Mouse (Mus musculus) gastrocnemius, adult 2 months (tissue): ENCODE measurements around the gene Lpcat4. TPM values are rescaled to one million over a fixed set of nuclear protein-coding genes. Genes with fewer than 3 reads are reported as not detected.
A peak's percentile ranks its signal among the peaks of the same experiment; 100 is the strongest.

Experiments
- DNase-seq: peaks from one replicate; pipeline ENCODE4 v3.0.0; 2022
- H3K27ac ChIP-seq: fragments of 200-600 bp; 2 replicates; pipeline ENCODE4 v1.8.1; 2022; ENCODE audit warnings: mild to moderate bottlenecking
- H3K4me3 ChIP-seq: fragments of 200-600 bp; 2 replicates; pipeline ENCODE4 v1.8.1; 2022; ENCODE audit warnings: mild to moderate bottlenecking, moderate library complexity
- CTCF ChIP-seq: fragments of 200-600 bp; IDR thresholded peaks from 2 replicates; pipeline ENCODE4 v1.8.1; 2022; ENCODE audit warnings: antibody characterized with exemption, mild to moderate bottlenecking, moderate library complexity
- intact Hi-C: fragments of 180-260 bp; cut with DNase I; formaldehyde crosslinking; loops from one replicate; pipeline ENCODE4 v1.15.1; 2025
- total RNA-seq, 2 experiments: library from RNA; stranded (reverse); gene quantifications; 2 replicates each; pipeline ENCODE4 v1.2.3; 2021

Gene Lpcat4
- total RNA-seq, 2 experiments from 2014 or later: 0.99 to 1.5 TPM

DNA sequence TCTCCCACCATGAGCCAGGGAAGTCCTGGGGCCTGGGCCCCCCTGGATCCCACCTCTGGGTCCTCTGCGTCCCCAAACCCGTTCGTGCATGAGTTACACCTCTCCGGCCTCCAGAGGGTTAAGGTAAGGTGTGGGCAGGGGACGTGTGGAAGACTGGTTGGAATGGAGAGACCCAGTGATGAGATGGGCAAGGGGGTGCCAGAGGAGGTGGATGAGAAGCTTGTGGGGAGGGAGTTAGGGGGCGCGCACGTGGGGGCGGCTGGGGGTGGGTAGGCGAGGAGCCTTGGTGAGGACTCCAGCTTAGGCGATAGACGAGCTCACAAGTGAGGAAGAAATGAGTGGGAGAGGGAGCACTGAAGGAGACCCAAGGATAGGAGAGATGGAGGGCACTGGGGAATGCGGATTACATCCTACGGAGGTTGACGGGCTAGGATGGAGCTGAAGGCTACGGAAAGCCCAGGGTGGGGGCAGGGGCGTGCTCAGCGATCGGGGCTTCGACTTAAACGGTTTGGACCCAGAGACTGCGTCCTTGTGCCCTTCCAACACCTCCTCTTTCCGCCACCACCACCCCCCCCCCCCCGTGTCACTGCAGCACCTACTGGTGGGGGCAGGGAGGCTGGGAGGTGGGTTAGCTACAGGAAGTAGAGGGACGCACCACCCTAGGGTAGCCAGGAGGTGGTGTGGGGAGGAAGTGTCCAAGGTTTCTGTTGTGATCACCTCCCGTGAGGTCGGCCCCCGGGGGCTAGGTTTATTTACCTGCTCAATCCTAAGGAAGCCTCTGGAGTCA lies 860 bp downstream of the Lpcat4 start:
- Histone ChIP-seq H3K27ac (peak overlapping the region; percentile 85), H3K4me3 (peak overlapping the region; percentile 99)
- no peak for DNase-seq
- TF ChIP-seq CTCF: no peak
- intact Hi-C loops: loop anchor here (1.0 kb wide), 1 partner anchor 21 kb away; the partner anchor contains the start of gene Nop10

DNA sequence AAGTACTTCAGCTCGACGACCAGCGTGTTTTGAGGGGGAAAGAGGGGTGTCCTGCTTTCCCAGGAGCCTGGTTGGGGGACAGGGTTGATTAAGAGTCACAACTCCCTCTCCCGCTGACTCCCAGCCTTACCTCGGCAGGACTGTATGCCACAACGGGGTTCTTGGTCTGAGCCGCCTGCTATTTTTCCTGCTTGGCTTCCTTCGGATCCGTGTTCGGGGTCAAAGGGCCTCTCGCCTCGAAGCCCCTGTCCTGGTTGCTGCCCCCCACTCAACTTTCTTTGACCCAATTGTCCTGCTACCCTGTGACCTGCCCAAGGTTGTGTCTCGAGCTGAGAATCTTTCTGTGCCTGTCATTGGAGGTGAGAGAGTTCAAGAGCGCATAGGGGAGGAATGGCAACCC lies 2.5 kb downstream of the Lpcat4 start:
- H3K4me3 ChIP-seq: no peak overlapping the region
- no peak for TF ChIP-seq CTCF
- H3K27ac ChIP-seq: no peak overlapping the region
- no peak for DNase-seq
- intact Hi-C loops: no loop called here

DNA sequence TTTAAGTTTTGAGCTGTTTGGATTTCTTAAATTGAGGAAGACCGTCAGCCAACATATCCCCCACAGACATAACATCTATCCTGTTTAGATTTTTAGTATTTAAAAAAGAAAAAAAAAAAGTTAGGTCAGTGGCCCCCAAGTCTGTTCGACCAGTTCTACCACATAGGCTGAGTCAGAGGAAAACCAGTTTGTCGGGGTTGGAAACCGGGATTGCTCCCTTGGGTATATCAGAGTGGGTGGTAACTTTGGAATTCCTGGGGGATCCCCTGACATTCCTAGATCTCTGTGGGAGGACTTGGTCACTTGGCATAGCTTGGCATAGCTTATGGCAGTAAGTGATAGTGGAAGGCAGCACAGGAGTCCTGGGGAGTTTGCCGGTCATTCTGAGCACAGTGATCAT lies 6.0 kb downstream of the Lpcat4 start:
- no peak for TF ChIP-seq CTCF
- no peak for DNase-seq
- intact Hi-C loops: no loop called here
- H3K27ac ChIP-seq: no peak overlapping the region
- no peak overlapping the region for H3K4me3 ChIP-seq

DNA sequence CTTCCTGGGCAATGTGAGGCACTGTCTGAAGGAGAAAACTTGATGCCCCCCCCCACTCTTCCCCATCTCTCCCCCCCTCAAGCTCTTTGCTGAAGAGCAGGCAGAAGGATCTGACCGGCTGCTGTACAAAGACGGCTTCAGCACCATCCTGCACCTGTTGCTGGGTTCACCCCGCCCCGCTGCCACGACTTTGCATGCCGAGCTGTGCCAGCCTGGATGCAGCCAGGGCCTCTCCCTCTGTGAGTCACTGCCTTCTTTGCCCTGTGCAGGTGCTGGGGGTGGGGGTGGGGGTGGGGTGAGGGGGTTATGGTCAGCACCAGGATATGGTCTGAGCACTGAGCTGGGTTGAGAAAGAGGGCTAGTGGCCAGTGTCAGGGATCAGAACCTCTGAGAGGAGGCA lies 6.9 kb downstream of the Lpcat4 start:
- no peak for TF ChIP-seq CTCF
- intact Hi-C loops: no loop called here
- no peak overlapping the region for H3K4me3 ChIP-seq
- DNase-seq: no peak
- H3K27ac ChIP-seq: no peak overlapping the region

DNA sequence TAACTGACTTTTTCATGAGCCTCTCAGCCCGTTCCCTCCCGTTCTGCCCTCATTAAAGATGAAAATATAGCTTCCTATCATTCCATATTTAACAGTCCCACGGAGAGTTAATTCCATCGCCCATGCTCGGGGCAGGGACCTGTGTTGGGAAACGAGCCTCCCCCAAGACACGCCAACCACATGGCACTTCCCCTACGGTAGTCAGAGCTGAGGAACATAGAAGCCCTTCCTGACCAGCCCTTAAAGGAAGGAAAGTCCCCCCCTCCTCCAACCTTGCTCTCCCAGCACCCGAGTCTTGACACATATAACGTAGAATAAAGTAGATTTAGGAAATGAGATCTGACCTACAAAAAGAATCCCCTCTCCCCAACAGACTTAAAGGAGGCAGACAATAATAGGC lies 8.1 kb downstream of the Lpcat4 start:
- no peak for DNase-seq
- intact Hi-C loops: no loop called here

DNA sequence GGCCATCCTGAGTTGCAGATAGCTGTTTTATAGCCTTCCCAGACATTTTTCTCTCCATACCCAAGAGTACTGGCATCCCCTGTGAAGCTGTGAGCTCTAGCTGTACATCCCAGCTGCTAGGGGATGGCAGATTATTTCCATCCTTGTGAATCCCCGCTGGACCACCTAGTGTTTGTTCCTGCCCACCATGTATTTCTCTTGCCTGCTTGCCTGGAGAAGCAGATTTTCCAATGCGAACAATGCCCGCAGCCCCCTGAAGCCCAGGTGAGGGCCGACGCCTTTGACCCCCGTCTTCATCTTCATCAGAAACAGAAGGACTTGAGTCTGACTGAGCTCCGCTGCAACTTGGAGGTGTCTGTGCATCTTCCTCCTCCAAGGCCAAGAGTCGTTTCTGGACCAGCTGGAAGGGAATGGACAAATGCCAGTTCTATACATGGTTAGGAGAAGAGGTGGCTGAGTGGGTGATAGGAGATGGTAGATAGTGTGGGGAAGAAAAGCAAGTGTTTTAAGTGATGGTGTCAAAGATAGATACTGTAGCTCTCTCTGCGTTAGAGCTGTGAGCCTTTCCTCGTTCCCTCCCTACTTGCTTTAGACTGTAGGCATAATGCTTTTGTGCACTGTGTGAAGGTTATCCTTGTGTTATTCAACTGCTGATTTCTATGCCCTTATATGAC lies 10.6 kb downstream of the Lpcat4 start:
- intact Hi-C loops: no loop called here
- no peak for TF ChIP-seq CTCF
- no peak for DNase-seq
- H3K27ac ChIP-seq: no peak overlapping the region
- no peak overlapping the region for H3K4me3 ChIP-seq

More for the DNA sequence above, 8.1 kb downstream of the Lpcat4 start:
- Histone ChIP-seq H3K4me3 (no peak overlapping the region), H3K27ac (no peak overlapping the region)
- TF ChIP-seq CTCF: no peak

DNA sequence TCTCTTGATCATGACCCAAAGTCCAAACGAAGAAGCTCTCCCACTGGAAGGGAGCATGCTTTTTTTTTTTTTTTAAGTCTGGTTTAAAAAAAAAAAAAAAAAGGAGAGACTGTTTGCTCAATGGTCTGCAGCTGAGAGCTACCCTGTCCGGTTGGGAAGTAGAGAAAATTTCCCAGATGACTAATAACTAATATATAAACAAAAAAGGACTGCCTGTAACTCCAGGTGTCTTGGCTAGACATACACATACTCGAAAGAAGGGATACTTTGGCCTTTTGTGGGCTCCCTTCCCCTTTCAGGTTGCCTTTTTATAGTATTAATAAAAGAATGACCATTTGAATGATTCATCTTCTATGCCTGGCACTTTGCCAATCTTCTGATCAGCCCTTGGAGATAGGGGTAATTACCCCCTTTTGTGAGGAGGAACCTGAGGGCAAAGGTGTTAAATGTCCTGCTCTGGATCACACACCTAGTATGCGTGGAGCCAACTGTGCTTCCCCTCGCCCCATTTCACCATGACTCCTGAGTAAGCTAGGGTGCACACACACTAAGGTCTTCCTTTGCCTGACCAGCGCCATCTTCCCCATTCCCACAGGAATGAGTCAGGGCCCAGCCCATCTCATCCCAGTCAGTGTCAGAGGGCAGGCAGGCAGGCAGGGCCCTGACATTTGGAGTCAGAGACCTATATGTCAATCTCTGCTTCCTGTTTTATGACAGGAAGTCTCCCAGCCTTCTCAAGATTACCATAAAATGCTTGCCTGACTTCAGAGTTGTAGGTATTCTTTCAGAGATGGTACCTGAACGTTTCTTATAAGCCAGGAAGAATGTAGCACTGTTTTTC lies 15.6 kb downstream of the Lpcat4 start:
- intact Hi-C loops: no loop called here
- no peak for TF ChIP-seq CTCF
- Histone ChIP-seq H3K4me3 (no peak overlapping the region), H3K27ac (no peak overlapping the region)
- DNase-seq: no peak

DNA sequence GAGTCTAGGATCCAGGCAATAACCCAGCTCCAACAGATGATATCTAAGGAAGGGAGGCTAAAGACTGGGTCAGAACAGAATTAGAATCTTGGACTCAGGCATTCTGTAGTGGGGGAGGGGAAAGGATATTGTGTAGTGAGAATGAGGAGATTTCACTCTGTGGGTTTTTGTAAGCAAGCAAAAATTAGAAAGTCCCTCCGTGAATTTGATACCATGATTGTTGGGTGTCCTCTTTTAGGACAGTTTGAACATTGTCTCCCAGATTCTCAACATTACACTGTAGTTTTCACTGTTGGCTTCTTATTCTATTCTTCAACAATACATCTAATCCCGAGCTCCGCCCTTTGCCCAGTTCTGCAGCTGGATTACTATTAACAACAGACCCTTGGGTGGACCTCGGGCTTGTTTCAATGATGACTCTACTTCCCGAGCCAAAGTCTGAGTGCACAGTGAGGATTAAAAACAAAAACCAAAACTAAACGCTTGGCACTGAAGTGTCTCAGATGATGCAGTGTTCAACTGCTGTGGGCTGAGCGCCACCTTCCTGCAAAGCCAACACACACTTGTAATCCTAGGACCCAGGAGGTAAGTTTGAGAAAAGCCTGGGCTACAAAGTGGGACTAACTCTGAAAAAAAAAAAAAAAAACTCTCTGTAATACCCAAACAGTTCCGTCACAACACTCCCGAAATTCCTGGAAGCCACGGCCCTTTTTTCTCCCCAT lies 20.1 kb downstream of the Lpcat4 start, which contains the start of gene Nutm1:
Nutm1 (minus strand) TSS at position 51 of the 722 bp plus-strand sequence.
- peak; percentile 21; the same call in 1 of the 2 replicates for TF ChIP-seq CTCF
- H3K4me3 ChIP-seq: no peak within 1 kb of the TSS
- H3K27ac ChIP-seq: no peak within 1 kb of the TSS
- intact Hi-C loops: no loop called here
- peak; percentile 63 for DNase-seq

DNA sequence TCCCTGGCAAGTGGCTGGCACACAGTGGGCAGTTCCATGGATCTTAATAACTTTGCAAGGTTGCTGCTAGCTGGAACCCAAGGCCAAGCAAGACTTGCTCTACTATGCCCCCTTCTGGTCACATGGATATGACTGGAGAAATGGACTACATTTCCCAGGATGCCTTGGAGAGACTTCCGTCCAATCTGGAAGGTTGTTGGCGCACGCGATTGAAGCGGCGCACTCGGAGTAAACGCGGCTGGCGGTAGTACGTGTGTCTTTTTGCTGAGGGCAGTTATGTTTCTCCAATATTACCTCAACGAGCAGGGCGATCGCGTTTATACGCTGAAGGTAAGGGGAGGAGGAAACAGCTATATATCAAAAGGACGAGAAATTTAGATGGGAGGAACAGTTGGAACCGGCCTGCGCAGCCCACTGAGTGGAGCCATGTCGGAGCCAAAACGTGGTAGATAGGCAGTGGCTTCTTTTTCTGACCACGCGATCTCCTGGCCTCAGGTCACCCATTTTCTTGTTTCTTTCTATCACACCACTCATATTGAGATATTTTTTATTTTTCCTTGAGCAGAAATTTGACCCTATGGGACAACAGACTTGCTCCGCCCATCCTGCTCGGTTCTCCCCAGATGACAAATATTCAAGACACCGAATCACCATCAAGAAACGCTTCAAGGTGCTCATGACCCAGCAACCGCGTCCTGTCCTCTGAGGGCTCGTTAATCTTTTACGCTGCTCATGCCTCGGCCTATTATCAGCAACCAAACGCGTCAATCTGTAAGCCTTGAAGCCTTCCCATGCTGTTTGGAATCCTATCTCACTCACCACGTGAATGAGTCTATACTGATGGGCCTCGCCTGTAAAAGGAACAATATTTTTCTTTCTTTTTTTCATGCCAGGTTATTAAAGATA lies 22.7 kb downstream of the Lpcat4 start, which contains the start of gene Nop10:
Nop10 (plus strand) TSS at position 179 of the 906 bp plus-strand sequence.
- peak; percentile 86 for DNase-seq
- TF ChIP-seq CTCF: peak; percentile 87
- Histone ChIP-seq H3K4me3 (peak within 1 kb of the TSS; percentile 71), H3K27ac (peak within 1 kb of the TSS; percentile 93)
- intact Hi-C loops: loop anchor here (1.0 to 10.0 kb wide), 4 partner anchors 23 to 220 kb away; partner anchors contain the start of genes Chrm5 and Lpcat4

DNA sequence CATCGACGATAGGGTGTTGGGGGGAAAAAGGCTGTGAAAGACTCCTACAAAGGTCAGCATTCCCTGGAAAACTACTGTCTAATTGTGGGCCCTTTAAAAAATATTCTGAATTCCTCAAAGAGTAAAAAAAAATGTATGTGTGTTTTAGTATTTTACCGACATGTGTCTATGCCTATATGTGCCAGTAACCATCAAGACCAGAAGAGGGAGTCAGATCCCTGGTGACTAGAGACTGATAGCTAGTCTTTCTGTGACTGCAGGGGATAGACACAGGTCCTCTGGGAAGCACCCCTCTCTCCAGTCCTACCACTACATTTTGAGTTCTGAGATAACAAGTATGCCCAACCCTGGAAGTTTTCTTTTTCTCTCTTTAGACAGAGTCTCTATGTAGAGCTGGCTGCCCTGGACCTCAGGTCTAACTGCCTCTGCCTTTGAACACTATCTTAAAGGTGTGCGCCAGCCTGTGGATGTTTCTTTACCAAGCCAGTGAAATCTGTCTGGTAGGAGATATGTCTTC lies 23.6 kb downstream of the Lpcat4 start:
- intact Hi-C loops: loop anchor here (5.0 to 10.0 kb wide), 2 partner anchors 72 to 219 kb away; partner anchors contain the start of gene Chrm5
- H3K4me3 ChIP-seq: peak overlapping the region; percentile 71
- peak overlapping the region; percentile 93 for H3K27ac ChIP-seq
- no peak for DNase-seq
- TF ChIP-seq CTCF: peak; percentile 30
